Mouse (Mus musculus) T-helper 2 cell (primary cell): ENCODE measurements at regions not wholly inside any gene's neighbourhood (a gene's known extent, or its start where the extent isn't known, plus 50 kb on each side); places are given as distances from the start of the nearest gene placed in this dataset.

Source experiments
- in situ Hi-C: fragments of 300-600 bp; cut with MboI, MseI; formaldehyde crosslinking; loops from one replicate; pipeline ENCODE4 v1.15.1; 2025; ENCODE audit warnings: high pct_unique_total_duplicates

DNA sequence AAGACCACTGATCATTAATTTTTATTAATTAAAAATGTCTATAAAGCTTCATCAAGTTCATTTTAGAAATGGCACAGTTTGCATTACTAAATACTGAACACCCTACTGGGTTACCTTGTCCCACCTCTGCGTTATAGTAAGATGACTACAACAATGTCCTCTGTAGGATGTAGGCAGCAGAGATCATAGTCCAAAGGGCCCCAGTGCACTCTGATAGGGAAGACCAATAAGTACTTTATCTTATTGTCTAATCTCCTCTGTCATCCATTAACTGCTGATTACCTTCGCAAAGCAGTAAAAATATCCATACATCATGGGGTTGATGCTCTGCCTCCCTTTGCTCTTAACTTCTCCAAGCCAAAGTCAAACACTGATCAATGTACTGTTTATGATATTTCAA, 662.1 kb downstream of the Psat1 start:
- in situ Hi-C loops: loop anchor here (5.0 kb wide), 1 partner anchor 37 kb away; no protein-coding TSS in a partner anchor

GRCm38 (mm10) chr19:15242781-15243180, 644.9 kb upstream of the Tle4 start:
- in situ Hi-C loops: no loop called here

- in situ Hi-C loops: no loop called here
These were observed 632.5 kb upstream of the Tle4 start for GRCm38 (mm10) chr19:15230129-15230927.

DNA sequence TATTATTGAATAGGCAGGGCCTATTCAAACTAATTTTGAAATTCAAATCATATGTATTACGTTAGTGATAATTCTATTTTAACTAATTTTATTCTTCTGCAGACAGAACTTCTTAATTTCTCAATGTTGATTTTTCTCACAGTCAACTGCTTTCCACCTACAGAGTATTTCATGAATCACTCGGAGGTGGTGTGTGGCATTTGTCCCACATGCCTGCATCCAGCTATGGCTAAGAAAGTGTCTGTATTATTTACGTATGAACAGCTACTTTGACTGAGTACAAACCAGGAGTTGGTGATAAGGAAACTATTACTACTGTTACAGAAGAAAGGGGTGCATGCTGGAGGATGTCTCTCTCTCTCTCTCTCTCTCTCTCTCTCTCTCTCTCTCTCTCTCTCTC, 619.5 kb upstream of the Tle4 start:
- in situ Hi-C loops: no loop called here

- in situ Hi-C loops: no loop called here
These were observed 616.8 kb upstream of the Tle4 start for GRCm38 (mm10) chr19:15214651-15215050.

GRCm38 (mm10) chr19:15212881-15213280, 615.0 kb upstream of the Tle4 start:
- in situ Hi-C loops: no loop called here

DNA sequence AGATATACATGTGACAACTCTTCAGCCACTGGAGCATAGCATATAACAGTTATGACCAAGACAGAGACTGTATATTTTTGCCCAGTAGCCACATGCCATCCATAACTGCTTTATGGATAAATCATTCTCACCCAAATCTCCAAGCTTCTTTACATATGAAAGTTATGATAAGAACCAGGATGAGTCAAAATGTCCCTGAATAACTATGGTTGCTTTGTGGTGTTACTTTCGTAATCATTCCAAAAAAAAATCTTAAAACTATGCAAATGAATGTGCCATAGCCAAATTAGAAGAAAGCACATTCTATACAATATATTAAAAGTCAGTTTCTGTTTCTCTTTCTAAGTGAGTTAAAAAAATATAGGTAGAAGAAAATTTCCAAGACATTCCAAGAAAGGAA, 605.2 kb upstream of the Tle4 start:
- in situ Hi-C loops: no loop called here

DNA sequence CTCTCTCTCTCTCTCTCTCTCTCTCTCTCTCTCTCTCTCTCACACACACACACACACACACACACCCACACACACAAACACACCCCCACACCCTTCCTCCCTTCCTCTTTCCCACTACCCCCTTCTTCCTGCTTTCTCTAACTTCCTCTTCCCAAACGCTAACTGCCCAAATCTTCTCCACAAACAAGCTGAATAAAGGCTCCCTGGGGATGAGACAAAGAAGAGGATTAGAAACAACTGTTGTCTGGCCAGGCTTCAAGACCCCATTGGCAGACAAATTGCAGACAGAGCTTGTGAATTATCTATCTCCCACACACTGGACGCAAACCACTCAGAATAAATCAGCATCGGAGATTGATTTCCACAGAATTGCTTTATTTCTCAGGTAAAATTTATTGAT, 603.4 kb upstream of the Tle4 start:
- in situ Hi-C loops: no loop called here

DNA sequence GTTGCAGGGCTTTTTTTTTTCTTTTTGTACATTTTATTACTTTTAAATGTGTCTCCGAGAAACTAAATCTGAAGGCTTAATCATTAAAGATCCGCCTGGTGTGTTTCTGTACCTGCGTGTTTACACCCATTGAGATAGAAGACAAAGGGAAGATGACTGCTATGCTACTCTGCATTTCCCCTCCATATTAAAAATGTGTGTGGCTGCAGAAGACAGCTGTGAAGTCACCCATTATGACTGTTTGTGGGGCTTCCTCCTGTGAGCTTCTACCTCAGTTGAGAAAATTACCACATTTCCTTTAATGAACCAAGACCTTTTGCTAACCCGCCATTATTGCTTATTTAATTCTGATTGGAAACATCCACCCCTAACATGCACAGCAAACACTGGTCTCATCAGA, 602.9 kb upstream of the Tle4 start:
- in situ Hi-C loops: no loop called here

DNA sequence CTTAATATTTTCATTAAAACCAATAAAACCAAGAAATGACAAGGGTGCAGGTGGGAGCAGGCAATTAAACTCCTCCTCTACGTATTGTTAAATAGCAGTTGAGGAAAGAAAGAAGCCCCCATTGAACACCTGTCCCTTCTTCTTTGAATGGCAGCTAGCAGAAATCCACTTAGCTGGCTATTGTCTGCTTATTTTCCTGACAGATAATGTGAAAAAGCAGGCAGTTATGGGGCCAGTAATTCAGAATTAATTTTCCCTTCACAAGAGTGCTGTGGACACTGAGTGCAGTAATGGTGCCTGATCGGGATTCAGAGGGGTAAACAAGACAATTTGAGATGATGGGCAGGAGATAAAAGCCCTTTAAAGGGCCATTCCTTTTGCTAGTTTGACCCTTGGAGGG, 602.5 kb upstream of the Tle4 start:
- in situ Hi-C loops: no loop called here

DNA sequence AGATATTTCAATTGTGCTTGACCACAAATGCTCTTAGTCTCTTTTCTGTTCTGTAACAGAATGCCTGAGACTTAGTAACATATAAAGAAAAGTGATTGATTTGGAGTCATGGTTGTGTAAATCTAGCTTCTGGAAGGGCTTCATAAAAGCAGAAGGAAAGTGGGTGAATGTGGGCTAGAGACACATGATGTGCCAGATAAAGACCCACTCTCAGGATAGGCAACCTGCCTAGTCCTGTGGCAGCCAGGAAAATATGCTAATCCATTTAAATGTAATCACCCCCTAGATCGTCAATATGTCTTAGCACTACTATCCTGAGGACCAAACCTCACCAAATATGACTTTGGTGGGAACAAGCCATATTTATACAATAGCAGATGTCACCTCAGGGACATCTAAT, 601.8 kb upstream of the Tle4 start:
- in situ Hi-C loops: no loop called here

GRCm38 (mm10) chr19:15175221-15175620, 577.4 kb upstream of the Tle4 start:
- in situ Hi-C loops: no loop called here

DNA sequence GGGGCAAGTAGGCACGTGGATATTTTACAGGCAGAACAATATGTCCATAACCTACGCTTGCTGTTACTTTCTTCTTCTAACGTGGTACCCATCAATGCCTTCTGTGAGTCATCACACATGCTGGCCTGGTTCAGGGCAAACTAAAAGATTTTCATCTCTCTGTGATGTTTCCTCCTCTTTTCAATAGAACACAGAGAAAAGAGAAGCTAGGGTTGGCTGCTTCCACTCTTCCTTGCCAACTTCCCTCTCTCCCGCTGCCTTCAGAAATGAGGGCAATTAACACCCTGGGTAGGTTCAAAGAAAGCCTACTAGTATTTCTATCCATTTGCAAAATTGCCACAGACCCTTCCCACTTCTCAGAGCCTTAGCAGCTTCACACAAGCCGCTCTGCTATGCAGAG, 575.5 kb upstream of the Tle4 start:
- in situ Hi-C loops: no loop called here

DNA sequence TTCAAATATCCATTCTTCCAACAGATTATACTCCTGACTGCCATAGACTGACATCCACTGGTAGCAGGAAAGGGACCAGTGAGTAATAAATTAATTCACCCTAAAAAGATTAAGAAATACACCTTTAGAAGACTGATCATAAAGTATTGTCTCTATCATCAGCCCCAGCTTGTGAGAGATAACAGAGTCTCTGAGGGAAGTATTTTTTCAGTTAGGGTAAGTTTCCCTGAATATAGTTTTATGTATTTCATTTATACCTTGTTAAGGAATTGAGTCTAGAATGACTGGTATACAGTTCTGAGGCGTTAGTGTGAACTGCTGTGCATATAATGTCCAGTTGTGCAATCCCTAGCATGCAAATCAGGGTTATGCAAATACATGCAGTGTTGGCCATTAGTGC, 569.3 kb upstream of the Tle4 start:
- in situ Hi-C loops: no loop called here

- in situ Hi-C loops: no loop called here
These were observed 562.8 kb upstream of the Tle4 start for GRCm38 (mm10) chr19:15160641-15161040.

DNA sequence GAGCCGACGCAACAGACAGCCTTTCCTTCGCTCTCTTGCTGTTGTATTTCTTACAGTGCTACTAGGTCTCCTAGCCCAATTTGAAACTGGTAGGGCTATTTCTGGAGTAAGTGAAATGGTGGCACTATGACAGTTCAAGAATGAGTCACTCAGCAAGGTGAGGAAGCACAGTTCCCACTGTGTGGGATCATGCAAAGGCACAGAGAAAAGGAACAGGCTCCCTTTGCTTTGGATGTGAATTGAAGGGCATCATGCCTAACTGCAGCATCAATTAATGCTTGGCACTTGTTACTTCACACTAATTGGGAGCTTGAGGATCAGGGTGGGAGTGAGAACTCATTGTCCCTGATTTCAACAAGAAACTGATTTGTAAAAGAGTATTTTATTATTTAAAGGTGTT, 560.8 kb upstream of the Tle4 start:
- in situ Hi-C loops: no loop called here

DNA sequence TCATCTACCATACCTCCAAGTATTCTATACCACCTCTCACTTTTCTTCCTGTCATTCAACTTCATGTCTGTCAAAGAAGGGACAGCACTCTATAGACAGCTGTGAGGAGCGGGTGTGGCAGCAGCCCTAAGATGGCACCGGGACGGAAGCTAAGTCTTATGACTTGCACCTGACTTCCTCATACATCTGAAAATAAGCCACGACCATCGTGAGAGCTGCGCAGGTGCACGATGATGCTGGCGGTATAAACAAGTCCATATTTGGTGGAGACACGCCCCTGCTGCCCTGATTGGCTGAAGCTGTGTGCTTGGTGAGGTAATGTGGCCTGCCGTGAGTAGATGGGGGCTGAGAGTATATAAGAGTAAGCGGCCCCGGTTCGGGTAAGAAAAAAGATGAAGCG, 560.3 kb upstream of the Tle4 start:
- in situ Hi-C loops: no loop called here

DNA sequence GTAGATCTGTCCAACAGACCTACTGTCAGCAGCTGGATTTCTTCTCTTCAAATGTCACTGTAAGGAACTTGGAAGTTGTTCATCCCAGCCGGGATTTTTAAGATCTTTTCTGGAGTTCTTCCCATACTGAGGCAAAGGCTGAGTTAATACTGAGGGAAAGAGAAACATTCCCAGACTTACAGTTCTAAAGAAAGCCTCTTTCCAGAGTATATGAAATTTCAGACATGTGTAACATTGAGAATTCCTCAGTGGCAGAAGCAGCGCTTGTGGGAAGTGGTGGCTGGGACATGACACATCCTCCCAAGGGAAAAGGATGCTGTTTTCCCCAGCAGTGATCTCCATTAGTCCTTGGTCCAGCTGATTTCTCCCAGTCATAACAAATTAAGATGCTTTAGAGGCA, 556.8 kb upstream of the Tle4 start:
- in situ Hi-C loops: no loop called here

- in situ Hi-C loops: no loop called here
These were observed 548.5 kb upstream of the Tle4 start for GRCm38 (mm10) chr19:15146325-15146724.

DNA sequence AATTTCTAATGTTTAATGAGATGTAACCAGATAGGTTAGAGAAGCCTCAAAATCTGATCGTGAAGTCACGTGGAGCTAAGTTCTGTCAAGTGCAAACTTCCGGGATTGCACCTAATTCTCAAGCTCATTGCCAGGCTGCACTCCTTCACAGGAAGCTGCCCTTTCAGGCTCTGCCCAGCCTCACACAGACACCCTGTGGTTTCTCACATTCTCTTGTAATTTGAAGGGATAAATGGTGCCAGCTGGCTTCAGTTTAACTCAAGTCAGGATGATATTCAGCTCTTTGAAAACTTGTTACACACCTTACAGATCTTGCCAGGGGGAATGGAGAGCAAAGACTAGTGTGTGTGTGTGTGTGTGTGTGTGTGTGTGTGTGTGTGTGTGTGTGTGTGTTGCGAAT, 529.3 kb upstream of the Tle4 start:
- in situ Hi-C loops: no loop called here

GRCm38 (mm10) chr19:15108441-15109026, 510.7 kb upstream of the Tle4 start:
- in situ Hi-C loops: no loop called here

DNA sequence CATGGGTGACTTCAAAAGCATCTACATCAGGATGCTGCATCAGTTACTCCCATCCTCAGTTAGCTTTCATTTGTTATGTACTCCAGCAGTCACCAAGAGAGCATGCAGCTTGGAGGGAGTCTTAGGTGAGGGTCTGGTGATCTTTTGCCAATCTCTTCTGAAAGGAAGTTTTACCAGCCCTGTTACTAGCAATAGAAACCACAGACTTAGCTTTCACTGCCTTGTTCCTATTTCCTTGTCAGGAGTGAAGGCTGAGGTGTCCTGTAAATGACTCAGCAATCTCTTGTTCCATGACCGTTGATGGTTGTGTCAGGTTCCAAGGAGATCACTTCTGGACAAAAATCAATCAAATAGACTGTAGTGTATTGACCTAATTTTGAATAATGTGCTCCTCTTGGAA, 497.2 kb upstream of the Tle4 start:
- in situ Hi-C loops: no loop called here

DNA sequence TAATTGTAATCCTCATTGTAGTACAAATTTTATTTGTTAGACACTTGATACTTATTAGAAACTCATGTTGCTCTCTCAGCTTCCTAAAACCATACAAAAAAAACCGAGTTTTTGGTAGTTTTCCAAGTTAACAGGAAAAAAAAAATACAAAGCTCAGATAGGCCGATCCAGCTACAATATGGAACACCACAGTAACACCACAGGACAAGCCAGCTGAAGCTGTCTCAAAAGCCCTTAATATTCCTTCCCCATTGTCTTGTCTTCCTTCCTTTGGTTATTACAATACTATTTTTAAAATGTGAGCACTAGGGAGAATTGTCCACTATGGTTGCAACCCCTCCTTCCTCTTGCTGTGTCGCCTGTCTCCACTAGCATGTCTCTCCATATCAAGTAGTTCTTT, 495.7 kb upstream of the Tle4 start:
- in situ Hi-C loops: no loop called here

- in situ Hi-C loops: no loop called here
These were observed 482.8 kb upstream of the Tle4 start for GRCm38 (mm10) chr19:15080638-15081037.
